Mouse (Mus musculus): ENCODE results near the gene Sun2.

Sun2 gene

DNA sequence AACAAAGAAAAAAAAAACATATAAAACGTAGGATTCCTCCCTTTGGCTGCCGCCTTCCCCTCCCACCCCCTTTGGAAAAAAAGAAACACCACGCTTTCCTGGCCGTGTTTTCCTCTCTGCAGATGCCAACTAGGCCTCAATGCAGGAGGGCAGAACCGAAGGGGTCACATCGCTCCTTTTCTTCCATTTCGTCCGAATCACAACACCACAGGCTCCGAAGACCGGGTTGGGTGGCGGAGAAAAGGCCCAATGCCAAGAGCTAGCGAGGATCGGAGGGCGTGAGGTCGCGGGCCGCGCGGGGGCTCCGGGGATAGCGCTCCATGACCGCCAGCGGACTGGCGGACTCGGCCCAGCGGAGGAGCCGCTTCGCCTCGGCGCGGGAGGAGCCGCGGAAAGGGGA, 55.2 kb downstream of the Sun2 start:
- peak; percentile 76 for DNase-seq (ENCODE audit: low spot score)

DNA sequence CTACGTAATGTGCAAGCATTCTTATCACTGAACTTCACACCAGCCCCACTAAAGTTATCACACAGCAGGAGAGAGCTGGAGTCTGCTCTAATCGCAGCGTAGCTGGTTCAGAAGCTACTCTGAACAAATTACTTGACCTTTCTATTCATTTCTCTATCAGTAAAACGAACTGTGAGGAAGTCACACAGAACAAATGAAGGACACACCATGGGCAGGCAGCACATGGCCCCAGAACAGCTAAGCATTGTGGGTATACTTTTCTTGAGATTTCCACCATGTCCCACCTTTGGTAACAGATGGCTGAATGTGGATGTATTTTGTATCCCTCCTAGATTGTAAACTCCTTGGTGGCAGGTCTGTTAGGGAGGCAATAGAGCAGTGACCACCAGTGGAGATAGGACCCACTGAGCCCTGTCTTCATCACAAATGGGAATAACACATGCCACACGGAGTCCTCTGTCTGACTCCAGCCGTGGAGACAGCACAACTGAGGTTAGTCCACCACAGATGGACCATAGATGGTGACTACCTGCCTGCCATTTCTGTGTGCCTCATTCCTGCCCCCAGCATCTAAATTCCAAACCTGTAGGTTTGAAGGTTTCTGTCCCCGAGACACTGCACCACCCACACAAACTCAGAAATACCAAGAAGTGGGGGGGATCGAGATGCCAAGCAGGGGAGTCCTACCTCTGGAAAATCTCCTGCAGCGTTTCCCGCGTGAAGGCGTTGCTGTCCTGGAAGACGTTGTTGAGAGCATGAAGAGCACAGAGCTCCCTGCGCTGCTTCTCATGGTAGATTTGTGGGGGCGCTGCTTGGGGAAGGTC, 56.1 kb downstream of the Sun2 start:
- no peak for DNase-seq (ENCODE audit: low spot score)

DNA sequence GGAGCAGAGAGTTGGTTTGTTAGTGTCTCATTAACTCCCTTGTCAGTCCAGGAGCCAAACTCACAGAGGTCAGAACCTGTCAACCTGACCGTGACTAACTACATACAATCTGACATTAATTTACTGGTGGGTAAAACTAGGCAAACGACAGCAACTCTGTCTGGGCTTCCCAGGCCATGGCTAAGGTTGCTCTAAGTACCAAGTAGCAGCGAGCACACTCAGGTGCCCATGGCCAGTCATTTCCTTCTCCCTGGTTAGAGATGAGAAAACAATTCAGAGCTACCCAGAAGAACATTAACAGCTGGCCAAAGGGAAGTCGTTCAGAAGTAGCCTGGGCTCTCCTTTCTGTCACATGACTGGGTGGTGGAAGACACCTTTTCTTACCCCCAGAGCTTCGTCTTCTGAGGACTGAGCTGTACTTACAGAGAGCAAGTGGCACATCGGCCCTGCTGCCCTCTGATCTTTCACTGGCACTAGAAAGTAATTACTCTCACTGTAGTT, 57.1 kb downstream of the Sun2 start:
- peak; percentile 27 for DNase-seq (ENCODE audit: low spot score)

DNA sequence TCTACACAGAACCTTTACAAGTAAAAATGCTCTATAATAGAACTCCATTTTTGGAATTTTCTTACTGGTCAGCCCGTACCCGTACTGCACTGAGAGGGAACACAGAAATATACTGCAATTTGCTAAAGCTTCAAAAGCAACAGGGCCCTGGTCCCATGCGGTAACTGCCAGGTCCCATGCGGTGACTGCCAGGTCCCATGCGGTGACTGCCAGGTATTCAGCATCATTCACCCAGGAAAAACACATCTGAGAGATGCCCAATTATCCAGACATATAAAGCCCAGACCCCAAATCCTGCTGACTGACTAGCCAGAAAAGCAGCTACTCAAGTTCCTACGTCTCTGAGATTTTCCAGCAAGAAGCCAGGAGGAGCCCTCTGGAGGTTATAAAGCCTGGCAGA, 57.7 kb downstream of the Sun2 start:
- no peak for DNase-seq (ENCODE audit: low spot score)

DNA sequence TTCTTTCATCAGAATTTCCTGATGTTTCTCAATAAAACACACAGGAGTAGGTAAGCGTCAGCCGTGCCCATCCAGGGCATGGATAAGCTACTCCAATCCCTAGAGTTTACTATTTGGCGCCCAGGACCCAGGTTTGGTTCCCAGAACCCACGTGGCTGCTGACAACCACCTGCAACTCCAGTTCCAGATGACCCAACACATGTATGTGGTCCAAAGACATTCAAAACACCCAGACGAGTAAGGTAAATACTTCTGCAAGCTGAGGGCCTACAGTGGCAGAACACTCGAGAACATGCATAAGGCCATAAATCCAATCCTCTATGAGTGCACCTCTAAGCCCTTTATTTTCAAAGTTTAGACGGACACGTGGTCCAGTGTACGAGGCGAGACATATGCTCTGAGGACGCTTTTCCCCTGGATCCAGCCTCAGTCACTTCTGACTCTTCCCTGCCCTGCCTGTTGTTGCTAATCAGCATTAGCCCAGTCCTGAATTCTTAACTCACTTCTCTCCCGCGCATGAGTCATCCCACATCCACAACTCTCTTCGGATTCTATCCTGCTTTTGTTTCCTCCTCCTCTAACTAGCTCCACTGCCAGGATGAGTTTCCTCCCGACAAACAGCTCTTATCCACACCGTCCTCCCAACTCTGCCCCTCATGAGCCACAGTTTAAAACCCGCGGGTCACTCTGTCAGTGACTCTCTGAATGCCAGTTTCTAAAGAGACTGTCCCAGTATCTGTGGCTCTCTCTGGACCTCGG, 58.5 kb downstream of the Sun2 start:
- DNase-seq (ENCODE audit: low spot score) = peak; percentile 30

DNA sequence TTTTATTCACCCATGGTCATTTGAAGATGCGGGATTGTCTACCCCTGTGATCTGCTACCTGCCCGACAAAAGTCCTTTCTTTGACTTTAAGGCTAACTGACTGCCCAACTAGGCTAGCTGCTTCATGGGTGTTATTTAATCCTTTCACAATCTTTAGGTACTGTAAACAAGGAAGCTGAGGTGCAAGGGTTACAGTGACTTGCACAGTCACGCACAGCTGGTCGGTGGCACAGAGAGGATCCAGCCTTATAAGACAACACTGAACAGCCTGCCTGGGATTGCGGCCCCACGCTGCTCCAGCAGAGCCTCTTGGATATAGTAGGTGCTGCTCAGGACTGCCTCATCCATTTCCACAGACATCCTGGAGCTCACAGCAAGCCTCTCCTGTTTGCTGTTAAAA, 59.2 kb downstream of the Sun2 start:
- no peak for DNase-seq (ENCODE audit: low spot score)

DNA sequence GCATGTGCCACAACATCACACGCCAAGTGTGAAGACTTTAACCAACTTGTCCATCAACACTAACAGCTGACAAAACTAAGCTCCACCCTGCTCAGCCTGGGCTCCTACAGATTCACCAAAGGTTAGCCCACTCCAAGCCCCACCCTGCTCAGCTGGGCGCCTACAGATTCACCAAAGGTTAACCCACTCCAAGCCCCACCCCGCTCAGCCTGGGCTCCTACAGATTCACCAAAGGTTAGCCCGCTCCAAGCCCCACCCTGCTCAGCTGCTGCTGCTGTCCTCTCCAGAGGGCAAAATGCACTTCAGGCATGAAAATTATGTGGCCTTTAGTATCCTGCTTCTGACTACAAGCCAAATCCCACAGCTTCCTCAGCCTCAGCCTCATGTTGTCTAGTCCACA, 60.4 kb downstream of the Sun2 start:
- no peak for DNase-seq (ENCODE audit: low spot score)

DNA sequence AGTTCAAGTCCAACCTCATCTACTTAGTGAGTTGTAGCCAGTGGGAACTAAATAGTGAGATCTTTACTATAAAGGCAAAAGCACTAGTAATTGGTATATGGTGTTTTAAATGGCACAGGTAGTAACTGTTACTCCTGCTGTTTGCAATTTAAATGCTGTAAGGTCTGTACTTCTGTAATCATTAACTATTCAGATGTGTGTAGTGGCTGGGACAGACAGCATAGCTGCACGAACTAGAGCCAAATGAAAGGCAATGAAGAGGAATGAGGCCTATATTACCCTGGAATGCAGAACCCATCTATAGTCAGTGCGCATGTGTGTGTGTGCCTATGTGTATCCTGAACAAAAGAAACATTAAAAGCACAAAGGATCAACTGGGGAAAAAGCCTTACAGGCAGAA, 64.4 kb downstream of the Sun2 start:
- DNase-seq (ENCODE audit: low spot score) = no peak
